Mouse (Mus musculus) CH12.LX (cell line): ENCODE results near the gene Acot7. TPM values are rescaled to one million over a fixed set of nuclear protein-coding genes. Genes with fewer than 3 reads are reported as not detected.

Experiments used
- DNase-seq: peaks from one replicate; pipeline ENCODE4 v3.0.0-alpha.2; 2013; ENCODE audit errors: extremely low read depth
- H3K27ac ChIP-seq: 2 replicates; pipeline ENCODE4 v1.5.1; 2012; ENCODE audit warnings: low read depth, mild to moderate bottlenecking, control low read depth, moderate library complexity; ENCODE audit not compliant: insufficient read depth
- H3K27me3 ChIP-seq: replicated peaks from 2 replicates; pipeline ENCODE3; 2012; ENCODE audit warnings: inconsistent platforms
- H3K36me3 ChIP-seq, 2 experiments: replicated peaks in 1 of 2; 2 replicates each; pipeline versions ENCODE3 to v1.6.1; 2012; ENCODE audit warnings: inconsistent platforms in 1 of 2, low read length in 1 of 2, mild to moderate bottlenecking in 1 of 2, mixed read lengths in 1 of 2, moderate library complexity in 1 of 2; ENCODE audit not compliant: control insufficient read depth in 1 of 2, insufficient read depth in 1 of 2
- H3K4me1 ChIP-seq, 2 experiments: 2 replicates each; pipeline ENCODE4 v1.6.1; 2012; ENCODE audit warnings: inconsistent platforms in 1 of 2, moderate library complexity in 1 of 2; ENCODE audit not compliant: insufficient read depth in 2 of 2, control insufficient read depth in 1 of 2
- H3K4me2 ChIP-seq: 2 replicates; pipeline ENCODE4 v1.6.1; 2012; ENCODE audit warnings: low read depth, mild to moderate bottlenecking, control low read depth; ENCODE audit not compliant: poor library complexity, insufficient read depth, severe bottlenecking
- H3K4me3 ChIP-seq, 3 experiments: fragments of 150-350 bp in 1 of 3; sonication (generic) in 1 of 3; replicated peaks in 1 of 3; 2 replicates each; pipeline versions ENCODE3 to v1.5.1; 2011 to 2012; ENCODE audit warnings: low read depth in 2 of 3, low read length in 2 of 3, mild to moderate bottlenecking in 2 of 3, moderate library complexity in 2 of 3, control low read depth in 1 of 3, improper control_type of control experiment in 1 of 3, inconsistent platforms in 1 of 3, mixed read lengths in 1 of 3; ENCODE audit not compliant: poor library complexity in 1 of 3
- H3K79me2 ChIP-seq: replicated peaks from 2 replicates; pipeline ENCODE4 v1.6.1; 2012; ENCODE audit warnings: mild to moderate bottlenecking, moderate library complexity; ENCODE audit not compliant: control insufficient read depth, poor library complexity, insufficient read depth, severe bottlenecking; ENCODE audit errors: extremely low read depth
- H3K9ac ChIP-seq: 2 replicates; pipeline ENCODE4 v1.6.1; 2012; ENCODE audit warnings: low read depth, mild to moderate bottlenecking, control low read depth, moderate library complexity; ENCODE audit not compliant: insufficient read depth
- H3K9me3 ChIP-seq: replicated peaks from 2 replicates; pipeline ENCODE3; 2012; ENCODE audit warnings: low read length, inconsistent platforms, mixed read lengths
- BHLHE40 ChIP-seq: IDR thresholded peaks from 2 replicates; pipeline ENCODE4 v1.6.1; 2011; ENCODE audit warnings: mild to moderate bottlenecking, low read depth, low read length, improper control_type of control experiment
- CHD2 ChIP-seq: IDR thresholded peaks from 2 replicates; pipeline ENCODE4 v1.6.1; 2011; ENCODE audit warnings: low read length, improper control_type of control experiment
- CTCF ChIP-seq, 2 experiments: IDR thresholded peaks in 1 of 2; conservative IDR thresholded peaks in 1 of 2; 2 replicates each; pipeline ENCODE4 v1.5.1; 2011 to 2012; ENCODE audit warnings: low read depth in 2 of 2, low read length in 2 of 2, improper control_type of control experiment in 1 of 2, inconsistent platforms in 1 of 2, mild to moderate bottlenecking in 1 of 2, moderate library complexity in 1 of 2
- E2F4 ChIP-seq: IDR thresholded peaks from 2 replicates; pipeline ENCODE4 v1.6.1; 2011; ENCODE audit warnings: low read depth, low read length, improper control_type of control experiment; ENCODE audit not compliant: insufficient replicate concordance
- GABPA ChIP-seq: IDR thresholded peaks from 2 replicates; pipeline ENCODE4 v1.6.1; 2012; ENCODE audit warnings: low read depth, low read length, improper control_type of control experiment, inconsistent platforms; ENCODE audit not compliant: insufficient replicate concordance
- IRF4 ChIP-seq: IDR thresholded peaks from 2 replicates; pipeline ENCODE4 v1.6.1; 2014; ENCODE audit warnings: low read depth, mild to moderate bottlenecking, inconsistent platforms, low read length, improper control_type of control experiment
- KAT2A ChIP-seq: IDR thresholded peaks from 2 replicates; pipeline ENCODE4 v1.6.1; 2012; ENCODE audit warnings: low read length, improper control_type of control experiment, inconsistent platforms; ENCODE audit not compliant: insufficient replicate concordance
- MAFK ChIP-seq: IDR thresholded peaks from 2 replicates; pipeline ENCODE4 v1.6.1; 2011; ENCODE audit warnings: low read length, improper control_type of control experiment; ENCODE audit not compliant: insufficient replicate concordance
- MAZ ChIP-seq: IDR thresholded peaks from 2 replicates; pipeline ENCODE4 v1.6.1; 2012; ENCODE audit warnings: low read depth, mild to moderate bottlenecking, inconsistent platforms, low read length, improper control_type of control experiment, moderate library complexity
- MYC ChIP-seq: IDR thresholded peaks from 2 replicates; pipeline ENCODE4 v1.6.1; 2011; ENCODE audit warnings: low read depth, mild to moderate bottlenecking, improper control_type of control experiment, low read length
- NELFE ChIP-seq: IDR thresholded peaks from 2 replicates; pipeline ENCODE4 v1.6.1; 2011; ENCODE audit warnings: low read depth, low read length, improper control_type of control experiment
- POLR2A ChIP-seq: IDR thresholded peaks from 2 replicates; pipeline ENCODE4 v1.6.1; 2011; ENCODE audit warnings: low read depth, mild to moderate bottlenecking, improper control_type of control experiment, low read length
- RAD21 ChIP-seq: IDR thresholded peaks from 2 replicates; pipeline ENCODE4 v1.6.1; 2011; ENCODE audit warnings: low read depth, mild to moderate bottlenecking, low read length, improper control_type of control experiment, moderate library complexity
- RCOR1 ChIP-seq: conservative IDR thresholded peaks from 2 replicates; pipeline ENCODE4 v1.6.1; 2012; ENCODE audit warnings: low read depth, mild to moderate bottlenecking, inconsistent platforms, low read length, improper control_type of control experiment
- SIN3A ChIP-seq: IDR thresholded peaks from 2 replicates; pipeline ENCODE4 v1.6.1; 2012; ENCODE audit warnings: low read length, improper control_type of control experiment, inconsistent platforms
- SMC3 ChIP-seq: IDR thresholded peaks from 2 replicates; pipeline ENCODE4 v1.6.1; 2011; ENCODE audit warnings: low read depth, low read length, improper control_type of control experiment
- TBP ChIP-seq: conservative IDR thresholded peaks from 2 replicates; pipeline ENCODE4 v1.6.1; 2011; ENCODE audit warnings: low read depth, low read length, improper control_type of control experiment
- TCF12 ChIP-seq: IDR thresholded peaks from 2 replicates; pipeline ENCODE4 v1.6.1; 2014; ENCODE audit warnings: low read depth, mild to moderate bottlenecking, inconsistent platforms, low read length, improper control_type of control experiment
- UBTF ChIP-seq: IDR thresholded peaks from 2 replicates; pipeline ENCODE4 v1.6.1; 2012; ENCODE audit warnings: low read depth, mild to moderate bottlenecking, inconsistent platforms, low read length, improper control_type of control experiment, moderate library complexity
- USF1 ChIP-seq: IDR thresholded peaks from 2 replicates; pipeline ENCODE4 v1.6.1; 2014; ENCODE audit warnings: low read depth, mild to moderate bottlenecking, inconsistent platforms, low read length, improper control_type of control experiment
- USF2 ChIP-seq: conservative IDR thresholded peaks from 2 replicates; pipeline ENCODE4 v1.6.1; 2011; ENCODE audit warnings: low read depth, low read length, improper control_type of control experiment
- ZC3H11A ChIP-seq: IDR thresholded peaks from 2 replicates; pipeline ENCODE4 v1.6.1; 2012; ENCODE audit warnings: low read depth, mild to moderate bottlenecking, inconsistent platforms, low read length, improper control_type of control experiment
- ZKSCAN1 ChIP-seq: IDR thresholded peaks from 2 replicates; pipeline ENCODE4 v1.6.1; 2012; ENCODE audit warnings: low read depth, inconsistent platforms, low read length, improper control_type of control experiment, borderline replicate concordance
- dilution Hi-C: fragments of 300-500 bp; cut with MboI; formaldehyde crosslinking; loops from 2 replicates; pipeline ENCODE4 v1.14.3; 2020; ENCODE audit warnings: low sequenced_read_pairs; ENCODE audit not compliant: extremely low pct_unique_long_range_greater_than_20kb, extremely low pct_ligation_motif_present
- in situ Hi-C: fragments of 300-500 bp; cut with MboI; formaldehyde crosslinking; loops from 3 replicates; pipeline ENCODE4 v1.14.3; 2019; ENCODE audit warnings: low sequenced_read_pairs, low pct_ligation_motif_present, low pct_unique_long_range_greater_than_20kb, mixed read lengths
- polyA plus RNA-seq: library from polyadenylated mRNA; unstranded; fragments of >175 nt; gene quantifications from 2 replicates; pipeline ENCODE4 v1.2.1, GENCODE M21; 2012; ENCODE audit warnings: low read depth; ENCODE audit not compliant: insufficient read length
- total RNA-seq, 2 experiments: library from RNA; depleted of rRNA; stranded (reverse); fragments of 300-350 nt in 1 of 2; fragments of >200 nt in 1 of 2; gene quantifications; 2 replicates each; pipeline ENCODE4 v1.2.3; 2012 to 2014

Acot7 gene
- total and polyA plus RNA-seq, 3 experiments = 29.0 to 71.1 (median 61.6) TPM

DNA sequence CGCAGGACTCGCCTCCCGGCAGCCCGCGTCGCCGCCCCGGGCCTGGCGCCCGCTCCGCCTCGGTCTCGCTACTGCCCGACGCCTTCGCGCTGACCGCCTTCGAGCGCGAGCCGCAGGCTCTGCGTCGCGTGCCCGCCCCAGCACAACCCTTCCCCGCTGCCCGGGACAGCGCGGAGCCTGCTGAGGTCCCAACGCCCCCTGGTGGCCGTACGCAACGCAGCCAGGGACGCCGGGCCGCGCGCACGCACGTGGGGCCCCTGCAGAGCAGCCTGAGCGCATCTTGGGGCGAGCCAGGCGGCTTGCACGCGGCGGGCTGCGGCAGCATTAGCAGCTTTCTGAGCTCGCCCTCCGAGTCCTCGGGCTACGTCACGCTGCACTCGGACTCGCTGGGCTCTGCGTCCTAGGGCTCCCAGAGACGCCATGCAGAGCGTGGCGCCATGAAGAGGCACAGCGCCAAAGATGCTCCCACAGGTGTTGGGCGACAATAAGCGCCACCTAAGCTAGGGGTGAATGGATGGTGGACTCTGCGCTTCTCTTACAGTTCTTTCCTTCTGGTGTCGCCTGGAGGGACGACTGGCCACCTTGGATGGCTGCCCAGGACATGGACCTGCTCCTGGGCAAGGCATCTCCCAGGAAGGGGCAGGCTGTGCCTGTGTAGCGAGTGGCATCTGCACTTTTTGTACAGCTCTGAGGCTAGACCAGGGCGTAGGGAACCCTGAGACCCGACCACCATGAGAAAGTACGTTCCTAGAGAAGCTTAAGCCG is 105.4 kb downstream of the Acot7 start (continued):
- TF ChIP-seq SIN3A (peak; percentile 56; the same call in 1 of the 2 replicates), IRF4 (peak; percentile 21; the same call in 1 of the 2 replicates), KAT2A (no peak), BHLHE40 (peak; percentile 90), UBTF (peak; percentile 69; the same call in 1 of the 2 replicates), TCF12 (0 out of 2 replicates have a peak, but pooled peaks have one; percentile 48), MAZ (no peak), CHD2 (no peak), MYC (peak; percentile 51; the same call in 1 of the 2 replicates), ZKSCAN1 (no peak), NELFE (no peak), ZC3H11A (peak; percentile 32), SMC3 (peak; percentile 88), USF1 (no peak), POLR2A (no peak), RCOR1 (no peak), MAFK (no peak), E2F4 (no peak), CTCF (conservative IDR thresholded peaks at IDR 0.05 in 1 of 2, IDR thresholded peaks at IDR 0.05 in 1 of 2; ENCODE audit: low read depth in 2 of 2, low read length in 2 of 2) (peak in 1 of 2 experiments; percentile 87; a peak in 2 of 4 replicates), GABPA (no peak)

DNA sequence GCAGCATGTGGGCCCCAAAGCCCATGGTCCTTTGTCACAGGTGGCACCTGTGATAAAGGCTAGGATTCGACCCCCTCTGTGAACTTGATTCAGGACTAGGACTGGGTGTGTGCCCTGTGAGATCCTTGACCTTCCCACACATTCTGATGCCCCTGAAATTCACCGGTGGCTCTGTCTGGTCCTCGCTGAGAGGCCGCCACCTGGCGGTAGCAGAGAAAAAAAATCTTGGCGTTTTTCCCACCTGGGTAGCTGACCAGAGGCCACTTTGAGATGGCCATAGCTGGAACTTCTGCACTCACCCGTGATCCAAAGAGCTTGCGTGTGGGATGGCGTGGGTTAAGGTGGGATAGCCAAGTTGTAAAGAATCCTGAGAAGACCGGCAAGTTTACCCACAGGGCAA is 107.6 kb downstream of the Acot7 start:
- no peak for TF ChIP-seq USF2
- peak; percentile 44 to 86 for TF ChIP-seq CTCF (conservative IDR thresholded peaks at IDR 0.05 in 1 of 2, IDR thresholded peaks at IDR 0.05 in 1 of 2; ENCODE audit: low read depth in 2 of 2, low read length in 2 of 2)
- no peak for TF ChIP-seq TCF12
- TF ChIP-seq CHD2 = no peak
- TF ChIP-seq IRF4 = peak; percentile 24; the same call in 1 of the 2 replicates
- no peak for TF ChIP-seq MYC
- 0 out of 2 replicates have a peak, but pooled peaks have one; percentile 40 for TF ChIP-seq SIN3A
- peak; percentile 92 for TF ChIP-seq SMC3
- peak; percentile 20; the same call in 1 of the 2 replicates for TF ChIP-seq NELFE
- peak; percentile 72 for TF ChIP-seq RAD21
- TF ChIP-seq MAFK = no peak
- no peak for TF ChIP-seq TBP
- peak; percentile 53 for TF ChIP-seq ZC3H11A
- H3K4me1 ChIP-seq = peaks cover 9 to 25% of the 10 kb centered on the region in 2 experiments
- H3K27ac ChIP-seq = no peak overlapping the region
- H3K79me2 ChIP-seq = no peaks in the 10 kb centered on the region
- H3K36me3 ChIP-seq = peaks cover 0 to 5% of the 10 kb centered on the region in 2 experiments
- no peak overlapping the region for H3K9ac ChIP-seq
- DNase-seq = no peak
- peaks cover 56% of the 10 kb centered on the region for H3K27me3 ChIP-seq
- no peak overlapping the region for H3K4me2 ChIP-seq
- in situ Hi-C loops (loop anchor here (25.0 kb wide), 1 partner anchor 1827 kb away; no protein-coding TSS in a partner anchor), dilution Hi-C loops (no loop called here)
- peaks cover 3% of the 10 kb centered on the region for H3K9me3 ChIP-seq
- no peak overlapping the region for H3K4me3 ChIP-seq
